Mouse (Mus musculus): Measurements from ENCODE around the gene Vmn1r69. TPM values are rescaled to one million over a fixed set of nuclear protein-coding genes. Genes with fewer than 3 reads are reported as not detected.

Vmn1r69 gene
- not detected in 2 replicates for polyA plus RNA-seq (2014; fragmentation: Nextera tagmentation; extraction: Ambion mirVana)

GRCm38 (mm10) chr7:10613559-10613958 is at the start of gene Vmn1r69:
Gene Vmn1r69, minus strand, starts transcription at chr7:10613659.
- DNase-seq (ENCODE audit: low spot score) (no peak), ATAC-seq (ENCODE audit: low FRiP score) (no peak)
- H3K27me3 ChIP-seq (ENCODE audit: control insufficient read depth, insufficient read depth, low read length) = no peaks in the 10 kb centered on the region
- H3K9me3 ChIP-seq (ENCODE audit: control insufficient read depth, low read length) = peaks cover 5% of the 10 kb centered on the region; the same call in 1 of the 2 replicates
- H3K4me1 ChIP-seq (replicated peaks; ENCODE audit: control insufficient read depth, insufficient read depth, low read length) = no peaks in the 10 kb centered on the region
- no peak within 1 kb of the TSS for H3K4me2 ChIP-seq (replicated peaks; ENCODE audit: low read depth, low read length)
- no peak within 1 kb of the TSS for H3K4me3 ChIP-seq (ENCODE audit: low read depth, low read length)
- H3K27ac ChIP-seq (ENCODE audit: low read depth, low read length) = no peak within 1 kb of the TSS
- H3K9ac ChIP-seq (ENCODE audit: low read depth, low read length) = no peak within 1 kb of the TSS
- no peaks in the 10 kb centered on the region for H3K36me3 ChIP-seq (ENCODE audit: control insufficient read depth, insufficient read depth, low read length)

GRCm38 (mm10) chr7:10631232-10631631 is 17.8 kb upstream of the Vmn1r69 start, which contains the start of gene Vmn1r70:
Gene Vmn1r70, plus strand, starts transcription at chr7:10631532.
- ATAC-seq (ENCODE audit: low FRiP score) (no peak), DNase-seq (ENCODE audit: low spot score) (no peak)
- no peak within 1 kb of the TSS for H3K4me3 ChIP-seq (ENCODE audit: low read depth, low read length)
- no peaks in the 10 kb centered on the region for H3K4me1 ChIP-seq (replicated peaks; ENCODE audit: control insufficient read depth, insufficient read depth, low read length)
- no peak within 1 kb of the TSS for H3K9ac ChIP-seq (ENCODE audit: low read depth, low read length)
- no peaks in the 10 kb centered on the region for H3K27me3 ChIP-seq (ENCODE audit: control insufficient read depth, insufficient read depth, low read length)
- WGBS = 81% methylated on average over 1 of the region's 1 CpGs
- peaks cover 8% of the 10 kb centered on the region for H3K9me3 ChIP-seq (ENCODE audit: control insufficient read depth, low read length)
- no peak within 1 kb of the TSS for H3K4me2 ChIP-seq (replicated peaks; ENCODE audit: low read depth, low read length)
- H3K36me3 ChIP-seq (ENCODE audit: control insufficient read depth, insufficient read depth, low read length) = no peaks in the 10 kb centered on the region
- H3K27ac ChIP-seq (ENCODE audit: low read depth, low read length) = no peak within 1 kb of the TSS

GRCm38 (mm10) chr7:10558385-10558784 is 55.1 kb downstream of the Vmn1r69 start, which contains the start of gene Vmn1r68:
Gene Vmn1r68, minus strand, starts transcription at chr7:10558485.
- WGBS = 81% methylated on average over 2 of the region's 2 CpGs
- ATAC-seq (ENCODE audit: low FRiP score) = no peak
- Histone ChIP-seq H3K36me3 (ENCODE audit: control insufficient read depth, insufficient read depth, low read length) (no peaks in the 10 kb centered on the region), H3K9ac (ENCODE audit: low read depth, low read length) (no peak within 1 kb of the TSS), H3K4me1 (replicated peaks; ENCODE audit: control insufficient read depth, insufficient read depth, low read length) (no peaks in the 10 kb centered on the region), H3K4me2 (replicated peaks; ENCODE audit: low read depth, low read length) (no peak within 1 kb of the TSS), H3K4me3 (ENCODE audit: low read depth, low read length) (no peak within 1 kb of the TSS), H3K9me3 (ENCODE audit: control insufficient read depth, low read length) (no peaks in the 10 kb centered on the region), H3K27ac (ENCODE audit: low read depth, low read length) (no peak within 1 kb of the TSS), H3K27me3 (ENCODE audit: control insufficient read depth, insufficient read depth, low read length) (no peaks in the 10 kb centered on the region)
- DNase-seq (ENCODE audit: low spot score) = no peak

Other genes starting within 250 kb of the Vmn1r69 start
- gene Vmn1r67, start 170.3 kb downstream of the Vmn1r69 start, polyA plus RNA-seq (2014; fragmentation: Nextera tagmentation; extraction: Ambion mirVana) = not detected in 2 replicates
- gene Zik1, start 118.3 kb downstream of the Vmn1r69 start, polyA plus RNA-seq (2014; fragmentation: Nextera tagmentation; extraction: Ambion mirVana) = 40.0 and 46.8 TPM in 2 replicates
- gene Vmn1r68, start 55.2 kb downstream of the Vmn1r69 start, polyA plus RNA-seq (2014; fragmentation: Nextera tagmentation; extraction: Ambion mirVana) = not detected in 2 replicates
- not detected in 2 replicates for gene Vmn1r70, start 17.9 kb upstream of the Vmn1r69 start, polyA plus RNA-seq (2014; fragmentation: Nextera tagmentation; extraction: Ambion mirVana)
- not detected in 2 replicates for gene Nlrp4b, start 74.1 kb upstream of the Vmn1r69 start, polyA plus RNA-seq (2014; fragmentation: Nextera tagmentation; extraction: Ambion mirVana)
- not detected in 2 replicates for gene Vmn1r71, start 140.7 kb upstream of the Vmn1r69 start, polyA plus RNA-seq (2014; fragmentation: Nextera tagmentation; extraction: Ambion mirVana)

Measured in hindbrain, embryonic 11.5 days (tissue).